Mouse (Mus musculus) brain, embryonic 14.5 days (tissue): Measurements from ENCODE around the gene Ubxn1.

Source experiments
- CTCF ChIP-seq: fragments of 200-500 bp; IDR thresholded peaks from 2 replicates; pipeline ENCODE4 v1.5.1; 2012; ENCODE audit warnings: inconsistent platforms, mild to moderate bottlenecking, moderate library complexity, borderline replicate concordance; ENCODE audit not compliant: insufficient read depth, insufficient read length; ENCODE audit errors: extremely low read depth
- POLR2A ChIP-seq: fragments of 200-500 bp; IDR thresholded peaks from 2 replicates; pipeline ENCODE4 v1.6.1; 2012; ENCODE audit warnings: mild to moderate bottlenecking, inconsistent platforms, borderline replicate concordance; ENCODE audit not compliant: poor library complexity, insufficient read depth, insufficient read length, severe bottlenecking; ENCODE audit errors: extremely low read depth

DNA sequence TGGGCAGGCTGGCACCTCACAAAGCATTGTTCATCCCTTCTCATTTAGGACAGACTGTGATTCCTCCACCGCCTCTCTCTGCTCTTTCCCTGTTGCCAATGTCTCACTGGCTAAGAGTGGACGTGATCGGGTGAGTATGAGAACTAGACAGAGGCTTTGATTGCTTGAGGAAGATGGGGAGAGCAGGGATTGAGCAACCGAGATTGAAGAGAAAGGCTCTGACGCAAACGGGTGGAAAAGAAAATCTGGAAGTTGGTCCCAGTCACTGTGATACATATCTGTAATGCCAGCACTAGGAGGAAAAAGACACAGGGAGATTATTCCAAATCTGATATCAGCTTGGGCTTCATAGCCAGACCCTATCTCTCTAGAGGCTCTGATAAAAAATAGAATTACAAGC is 28.3 kb upstream of the Ubxn1 start:
- no peak for TF ChIP-seq CTCF
- no peak for TF ChIP-seq POLR2A
